Mouse (Mus musculus) adrenal gland, adult 2 months (tissue): ENCODE data around the gene Efcab11. TPM values are rescaled to one million over a fixed set of nuclear protein-coding genes. Genes with fewer than 3 reads are reported as not detected.
A peak's percentile ranks its signal among the peaks of the same experiment; 100 is the strongest.

ENCODE experiments used
- DNase-seq: peaks from one replicate; pipeline ENCODE4 v3.0.0; 2021
- polyA plus RNA-seq: library from polyadenylated mRNA; depleted of rRNA; stranded (reverse); fragments of >200 nt; gene quantifications from 2 replicates; pipeline ENCODE4 v1.2.3, GENCODE M21; 2012; rRNA removed
- total RNA-seq, 2 experiments: library from RNA; stranded (reverse); gene quantifications; 2 replicates each; pipeline ENCODE4 v1.2.3; 2021

Efcab11 gene
- total and polyA plus RNA-seq, 3 experiments, result 0.17 to 1.3 (median 0.86) TPM

- DNase-seq, result no peak
Observed at GRCm38 (mm10) chr12:99671866-99672191, 212.4 kb downstream of the Efcab11 start.

GRCm38 (mm10) chr12:99671162-99671865 lies 212.9 kb downstream of the Efcab11 start:
- peak; percentile 70 for DNase-seq

GRCm38 (mm10) chr12:99670762-99671152 lies 213.5 kb downstream of the Efcab11 start:
- no peak for DNase-seq

GRCm38 (mm10) chr12:99669976-99670761 lies 214.1 kb downstream of the Efcab11 start:
- peak; percentile 64 for DNase-seq

- no peak for DNase-seq
Observed at GRCm38 (mm10) chr12:99654991-99655880, 229.0 kb downstream of the Efcab11 start.

GRCm38 (mm10) chr12:99652459-99652858 lies 231.8 kb downstream of the Efcab11 start:
- no peak for DNase-seq

GRCm38 (mm10) chr12:99649732-99650131 lies 234.5 kb downstream of the Efcab11 start:
- no peak for DNase-seq

GRCm38 (mm10) chr12:99648781-99649180 lies 235.5 kb downstream of the Efcab11 start:
- no peak for DNase-seq

GRCm38 (mm10) chr12:99646556-99647354 lies 237.5 kb downstream of the Efcab11 start:
- no peak for DNase-seq

GRCm38 (mm10) chr12:99645418-99645817 lies 238.8 kb downstream of the Efcab11 start:
- DNase-seq, result peak; percentile 70

- no peak for DNase-seq
Observed at GRCm38 (mm10) chr12:99644966-99645365, 239.3 kb downstream of the Efcab11 start.

Other genes starting within 250 kb of the Efcab11 start
- 10 to 100 TPM; 13.1 to 16.7 TPM for gene Tdp1, start 78 bp upstream of the Efcab11 start, total RNA-seq
- gene Tdp1, start 78 bp upstream of the Efcab11 start, polyA plus RNA-seq, result 4.8 and 5.1 TPM in 2 replicates
- under 1 TPM; 0.69 to 0.93 TPM for gene Kcnk13, start 80.1 kb upstream of the Efcab11 start, total RNA-seq
- gene Kcnk13, start 80.1 kb upstream of the Efcab11 start, polyA plus RNA-seq, result 0.42 and 0.47 TPM in 2 replicates
- gene Psmc1, start 225.7 kb upstream of the Efcab11 start, total RNA-seq, result 100 to 1,000 TPM; 214 to 253 TPM
- gene Psmc1, start 225.7 kb upstream of the Efcab11 start, polyA plus RNA-seq, result 19.7 and 24.8 TPM in 2 replicates